Mouse (Mus musculus): Measurements from ENCODE around the gene 2010111I01Rik.
"Not testable (repeated sequence)": the region's sequence is repeated elsewhere in the genome, so short reads cannot be mapped to it uniquely, and the experiment has no call there.

The 2010111I01Rik gene

DNA sequence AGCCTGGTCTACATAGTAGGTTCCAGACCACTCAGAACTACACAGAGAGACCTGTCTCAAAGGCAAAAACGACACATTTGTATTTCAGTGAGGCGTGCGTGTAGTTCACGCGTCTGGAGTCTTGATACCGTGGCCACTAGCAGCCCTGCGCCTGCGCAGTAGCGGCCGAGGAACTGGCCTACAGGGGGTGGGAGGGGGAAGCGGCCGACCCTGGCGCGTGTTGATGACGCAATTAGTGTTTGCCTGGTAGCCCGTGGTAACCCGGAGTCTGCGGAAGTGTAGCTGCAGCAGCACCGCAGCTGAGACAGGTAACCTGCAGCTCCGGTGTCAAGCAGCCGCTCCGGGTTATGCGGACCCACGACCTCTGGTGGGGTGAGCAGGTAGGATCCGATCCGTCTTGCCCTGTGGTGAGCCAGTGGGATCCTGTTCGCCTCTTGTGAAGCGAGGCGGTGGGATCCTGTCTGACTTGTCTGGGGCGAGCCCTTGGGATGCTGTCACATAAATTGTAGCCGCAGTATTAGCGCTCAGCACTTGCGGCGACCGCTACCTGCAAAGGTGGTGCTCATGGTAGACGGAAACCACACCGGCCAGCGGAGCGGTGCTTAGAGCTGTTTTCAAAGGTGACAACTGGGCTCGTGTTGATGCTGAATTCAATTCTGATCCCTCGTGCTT is at the start of gene 2010111I01Rik:
Gene 2010111I01Rik, plus strand, starts transcription at position 254 of the 672 bp plus-strand sequence.
- peak; percentile 100 for DNase-seq

DNA sequence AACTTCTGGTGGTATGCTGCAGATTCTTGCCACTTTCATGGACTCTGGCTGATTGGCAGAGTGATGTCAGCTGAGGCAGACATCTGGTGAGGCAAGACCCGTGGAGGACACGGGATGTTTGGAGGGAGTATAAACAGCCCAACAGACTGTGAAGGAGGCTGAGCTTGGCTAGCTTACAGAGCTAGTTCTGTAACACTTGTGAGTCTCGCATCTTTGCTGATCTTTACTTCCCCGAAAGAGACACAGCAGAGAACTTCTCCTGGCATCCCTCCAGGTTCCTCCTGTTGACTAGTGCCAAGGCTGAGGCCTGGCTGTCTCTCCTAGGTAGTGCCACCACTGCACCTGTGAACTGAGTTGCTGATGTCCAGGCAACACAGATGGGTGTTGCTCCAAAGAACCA is 48.0 kb upstream of the 2010111I01Rik start:
- no peak for DNase-seq

DNA sequence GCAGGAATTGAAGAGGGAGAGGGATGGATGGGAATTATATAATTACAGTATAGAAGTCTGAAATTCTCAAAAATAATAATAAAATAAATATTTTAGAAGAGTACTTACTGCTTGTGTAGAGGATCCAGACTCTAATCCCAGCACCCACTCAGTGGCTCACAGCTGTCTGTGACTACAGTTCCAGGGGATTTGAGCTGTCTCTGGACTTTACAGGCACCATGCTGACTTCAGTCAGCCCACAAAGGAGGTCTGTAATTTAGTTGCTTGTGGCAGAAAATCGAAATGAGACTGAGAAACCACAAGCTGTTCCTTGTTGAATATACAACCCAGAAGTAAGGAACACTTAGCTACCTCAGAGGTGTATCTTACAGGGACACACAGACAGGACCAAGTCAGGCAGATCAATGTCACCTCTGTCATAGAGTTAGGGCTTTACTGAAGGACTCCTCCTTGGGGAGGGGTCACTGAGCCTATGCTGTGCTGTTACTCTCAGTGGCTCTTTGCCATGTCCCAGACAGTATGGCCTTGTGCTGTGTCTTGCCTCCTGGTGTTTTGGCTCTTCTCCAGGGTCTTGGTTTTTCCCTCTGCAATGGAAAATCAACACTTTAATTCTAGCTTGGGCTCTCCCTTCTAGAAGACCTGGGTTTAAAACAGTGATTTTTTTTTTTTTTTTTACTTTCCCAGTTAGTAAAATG is 47.1 kb upstream of the 2010111I01Rik start:
- DNase-seq: no peak

DNA sequence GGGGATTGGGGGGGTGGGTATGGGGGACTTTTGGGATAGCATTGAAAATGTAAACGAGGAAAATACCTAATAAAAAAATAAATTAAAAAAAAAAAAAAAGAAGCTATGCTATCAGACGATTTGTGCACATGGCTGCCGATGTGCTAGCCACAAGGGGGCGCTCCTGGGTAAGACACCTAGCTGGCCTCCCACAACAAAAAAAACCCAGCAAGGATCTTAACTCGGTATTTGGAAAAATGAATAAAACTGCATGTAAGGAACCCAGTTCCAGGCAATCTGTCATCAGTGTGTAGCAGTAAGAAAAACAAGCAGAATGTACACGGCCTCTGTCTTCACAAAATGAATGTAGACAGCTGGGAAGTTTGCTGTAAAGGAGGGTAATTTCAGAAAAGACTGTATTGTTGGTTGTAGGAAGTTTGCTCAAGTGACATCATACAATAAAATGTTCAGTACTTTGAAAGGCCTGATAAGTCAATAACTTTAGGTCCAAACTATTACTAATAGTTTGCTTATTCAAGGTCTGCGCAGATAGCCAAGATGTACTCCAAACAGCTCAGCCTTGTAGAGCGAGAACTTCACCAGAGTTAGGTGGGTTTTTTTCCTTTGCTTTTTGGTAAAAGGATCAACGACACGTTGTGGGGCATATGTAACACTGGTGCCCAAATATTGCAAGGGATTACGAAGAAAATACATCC is 44.9 kb upstream of the 2010111I01Rik start:
- DNase-seq: peak; percentile 93

DNA sequence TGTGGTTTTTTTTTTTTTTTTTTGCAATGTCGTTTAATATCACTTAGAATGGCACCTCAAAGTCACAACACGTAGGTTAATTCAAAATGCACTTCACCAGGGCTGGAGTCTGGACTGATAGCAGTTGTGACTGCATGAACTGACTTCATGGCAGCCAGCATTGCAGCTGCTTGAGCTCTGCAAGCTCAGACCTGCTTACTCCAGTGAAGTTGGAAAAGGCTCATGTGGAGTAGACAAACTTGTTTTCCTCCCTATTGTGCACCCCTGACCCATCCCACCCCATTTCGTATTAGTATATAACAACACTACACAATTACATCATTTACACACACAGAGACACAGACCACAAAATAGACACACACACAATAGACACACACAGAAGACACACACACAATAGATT is 42.0 kb upstream of the 2010111I01Rik start:
- DNase-seq: no peak

DNA sequence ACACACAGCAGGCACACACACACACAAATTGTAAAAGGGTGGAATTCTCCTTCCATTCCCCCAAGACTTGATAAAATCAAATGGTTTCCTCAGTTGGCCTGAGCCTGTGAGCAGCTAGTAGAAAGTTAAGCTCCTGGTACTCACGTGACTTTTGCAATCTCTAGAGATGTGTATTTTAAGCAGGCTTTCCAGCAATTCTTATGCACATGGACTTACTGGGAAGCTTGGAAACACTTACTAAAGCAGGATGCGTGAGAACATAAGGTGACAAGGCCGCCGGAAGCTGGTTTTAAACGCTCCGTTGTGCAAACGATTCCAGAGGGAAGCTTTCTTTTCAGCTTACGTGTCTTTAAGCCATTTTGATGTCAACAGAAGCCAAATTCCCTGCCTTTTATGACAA is 41.5 kb upstream of the 2010111I01Rik start:
- DNase-seq: no peak

DNA sequence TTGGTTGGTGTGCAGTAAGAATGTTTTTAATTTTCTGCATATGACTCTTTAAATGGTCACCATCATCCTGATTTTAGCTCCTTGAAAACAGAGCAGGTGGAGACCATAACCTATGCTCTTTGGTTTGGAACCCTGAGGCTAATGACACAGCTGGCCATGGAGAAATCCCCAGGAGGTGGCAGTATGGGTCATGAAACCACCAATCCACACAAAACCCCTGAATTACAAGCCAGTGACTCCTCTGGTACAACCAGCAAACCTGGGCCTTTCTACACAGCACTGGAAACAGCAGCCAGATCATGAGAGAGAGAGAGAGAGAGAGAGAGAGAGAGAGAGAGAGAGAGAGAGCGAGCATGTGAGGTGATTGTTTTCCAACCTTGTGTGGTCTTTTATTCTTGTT is 38.2 kb upstream of the 2010111I01Rik start:
- DNase-seq: peak; percentile 68

DNA sequence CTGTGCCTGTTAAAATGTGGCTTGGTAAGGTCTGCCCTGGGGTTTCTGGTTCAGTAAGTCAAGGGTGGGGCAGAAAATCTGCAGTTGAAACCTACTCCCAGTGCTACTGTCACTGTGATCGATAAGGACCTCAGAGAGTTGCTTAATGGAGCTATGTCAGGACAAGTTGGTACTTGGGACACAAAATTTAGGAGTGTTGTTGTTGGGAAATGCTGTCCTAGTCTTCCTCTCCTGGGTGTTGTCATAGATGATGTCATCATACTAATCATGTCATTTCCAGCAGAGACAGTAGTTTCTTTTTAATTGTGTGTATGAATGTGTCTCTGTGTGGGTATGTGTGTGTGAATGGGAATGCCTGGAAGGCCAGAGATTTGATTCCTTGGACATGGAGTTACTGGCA is 37.2 kb upstream of the 2010111I01Rik start:
- DNase-seq: no peak

DNA sequence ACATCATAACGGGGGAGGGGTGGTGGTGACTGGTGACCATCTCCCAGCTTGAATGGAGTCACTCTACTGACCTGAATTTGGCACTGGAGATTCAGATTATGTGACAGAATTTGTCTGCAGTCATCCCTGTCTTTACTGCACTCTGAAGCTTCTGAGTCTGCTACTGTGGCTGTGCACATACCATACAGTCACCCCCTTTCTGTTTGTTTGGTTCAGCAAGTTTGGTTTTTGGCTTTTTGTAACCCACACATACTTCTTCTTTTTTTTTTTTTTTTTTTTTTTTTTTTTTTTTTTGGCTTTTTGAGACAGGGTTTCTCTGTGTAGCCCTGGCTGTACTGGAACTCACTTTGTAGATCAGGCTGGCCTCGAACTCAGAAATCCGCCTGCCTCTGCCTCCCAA is 35.5 kb upstream of the 2010111I01Rik start:
- not testable (repeated sequence) for DNase-seq

DNA sequence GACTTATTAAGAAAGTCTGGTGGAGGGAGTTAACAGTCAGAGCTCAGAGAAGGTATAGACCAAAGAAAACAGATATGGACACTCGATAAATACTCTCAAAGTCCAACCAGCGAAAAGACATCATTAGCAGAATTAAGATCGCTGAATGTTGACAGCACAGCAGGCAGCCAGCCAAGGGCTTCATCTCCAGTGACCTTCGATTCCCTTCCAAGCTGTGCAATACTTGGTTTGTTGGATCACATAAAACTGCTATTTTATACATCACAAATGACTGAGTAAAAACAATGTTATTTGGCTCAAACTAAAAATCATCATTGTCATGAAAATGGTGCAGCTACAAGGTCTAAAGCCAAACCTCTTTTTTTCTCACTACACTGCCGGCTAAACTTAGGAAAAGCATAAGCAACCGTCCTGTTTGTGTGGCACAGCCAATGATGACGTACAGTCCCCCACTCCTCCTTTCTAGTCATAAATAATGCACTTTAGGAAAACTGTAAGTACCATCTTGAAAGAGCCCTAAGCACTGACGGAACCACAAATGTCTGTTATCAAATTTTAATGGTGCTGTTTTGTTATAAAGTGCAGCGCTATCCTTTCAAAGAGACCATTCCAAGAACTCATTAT is 34.8 kb upstream of the 2010111I01Rik start:
- DNase-seq: no peak

DNA sequence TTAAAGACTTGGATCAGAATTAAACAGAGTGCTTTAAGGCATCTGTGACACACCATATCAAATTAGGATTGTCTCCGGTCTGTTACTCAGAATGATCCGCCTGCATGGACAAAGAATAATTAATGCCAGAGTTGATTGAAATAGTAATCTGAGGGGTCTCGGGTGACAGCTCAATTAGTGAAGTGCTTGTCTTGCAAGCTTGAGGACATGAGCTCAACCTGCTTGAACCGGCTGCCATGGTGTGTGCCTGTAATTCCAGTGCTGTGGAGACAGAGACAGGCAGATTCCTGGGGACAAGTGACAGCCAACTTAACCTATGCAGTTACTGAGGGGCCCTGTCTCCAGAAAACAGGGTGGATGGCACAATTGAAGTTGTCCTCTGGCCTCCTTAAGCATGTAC is 32.2 kb upstream of the 2010111I01Rik start:
- no peak for DNase-seq

DNA sequence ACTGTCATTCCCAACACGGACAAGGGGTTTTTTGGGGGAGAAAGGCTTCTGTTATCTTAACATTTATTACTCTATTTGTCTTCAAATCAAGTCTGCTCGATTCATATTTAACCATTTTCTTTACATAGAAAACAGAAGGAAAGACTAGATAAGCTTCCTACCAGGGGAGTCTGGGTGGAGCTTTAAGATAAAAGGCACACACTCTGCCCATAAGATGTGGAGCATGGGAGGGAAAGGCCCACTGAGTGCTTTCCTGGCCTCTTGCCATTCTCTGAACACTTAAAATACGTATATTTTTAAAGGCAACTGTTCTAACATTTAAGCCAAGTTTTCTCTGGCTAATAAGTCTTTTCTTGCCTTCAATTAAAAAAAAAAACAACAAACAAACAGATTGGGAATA is 25.3 kb upstream of the 2010111I01Rik start:
- no peak for DNase-seq

DNA sequence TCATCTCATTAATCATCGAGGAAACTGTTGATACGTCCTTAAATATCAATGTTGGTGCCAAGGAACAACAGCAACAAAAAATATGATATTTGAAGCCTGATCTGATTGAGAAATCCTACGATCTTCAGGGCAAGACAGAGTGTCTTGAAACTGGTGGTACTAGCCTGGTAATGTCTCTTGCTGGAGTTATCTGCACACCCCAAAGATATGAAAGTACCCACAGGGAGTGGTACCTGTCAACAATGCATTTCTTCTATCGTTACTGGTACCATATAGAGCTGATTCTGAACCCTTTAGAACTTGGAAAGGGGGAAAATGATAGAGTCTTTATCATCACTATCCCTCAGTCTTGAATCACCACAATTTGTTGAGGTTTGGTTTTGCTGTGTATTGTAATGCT is 24.9 kb upstream of the 2010111I01Rik start:
- DNase-seq: no peak

DNA sequence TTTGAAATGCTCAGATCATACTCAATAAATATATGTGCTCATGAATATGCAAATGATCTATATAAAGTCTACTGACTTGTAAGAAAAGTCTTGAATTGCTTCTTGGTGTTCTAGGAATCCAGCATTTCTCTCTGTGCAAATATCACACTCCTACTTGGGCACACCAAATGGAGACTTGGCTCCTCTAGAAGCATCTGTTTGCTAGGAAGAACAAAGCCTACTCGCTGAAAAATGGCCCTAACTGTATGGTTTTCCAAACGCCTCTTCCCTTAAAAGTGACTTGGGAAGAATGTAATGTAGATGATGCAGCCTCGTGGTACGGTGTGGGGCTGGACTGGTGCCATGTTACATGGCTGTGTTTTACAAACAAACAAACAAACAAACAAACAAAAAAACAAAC is 24.0 kb upstream of the 2010111I01Rik start:
- no peak for DNase-seq

DNA sequence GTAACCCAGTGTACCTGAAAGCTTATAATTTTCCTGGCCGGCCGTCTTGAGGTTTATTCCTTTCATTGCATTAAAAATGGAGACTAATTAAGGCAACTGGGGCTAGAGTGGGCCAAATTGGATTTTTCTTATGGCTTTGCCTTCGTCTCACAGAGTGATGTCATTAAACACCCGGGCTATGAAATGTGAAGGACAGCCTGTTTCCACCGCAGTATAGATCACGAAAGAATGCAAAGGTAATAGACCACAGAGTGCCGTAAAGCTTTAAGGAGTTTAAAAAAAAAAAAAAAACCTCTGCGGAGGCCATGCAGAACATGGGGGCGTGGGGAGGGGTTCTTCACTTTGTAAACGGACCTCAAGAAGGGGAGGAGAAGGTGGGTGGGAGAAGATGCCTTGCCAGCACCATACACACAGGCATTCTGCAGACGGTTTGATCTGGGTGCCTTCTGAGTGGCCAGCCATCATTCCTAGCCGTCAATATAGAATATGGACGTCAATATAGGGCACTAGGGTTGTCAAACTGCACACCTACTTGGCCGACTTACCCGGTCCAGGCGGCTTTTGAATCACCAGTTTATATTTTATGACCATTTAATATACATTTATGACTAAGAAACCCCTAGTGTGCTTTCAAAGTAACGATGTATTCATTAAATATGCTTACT is 23.2 kb upstream of the 2010111I01Rik start:
- DNase-seq: no peak

DNA sequence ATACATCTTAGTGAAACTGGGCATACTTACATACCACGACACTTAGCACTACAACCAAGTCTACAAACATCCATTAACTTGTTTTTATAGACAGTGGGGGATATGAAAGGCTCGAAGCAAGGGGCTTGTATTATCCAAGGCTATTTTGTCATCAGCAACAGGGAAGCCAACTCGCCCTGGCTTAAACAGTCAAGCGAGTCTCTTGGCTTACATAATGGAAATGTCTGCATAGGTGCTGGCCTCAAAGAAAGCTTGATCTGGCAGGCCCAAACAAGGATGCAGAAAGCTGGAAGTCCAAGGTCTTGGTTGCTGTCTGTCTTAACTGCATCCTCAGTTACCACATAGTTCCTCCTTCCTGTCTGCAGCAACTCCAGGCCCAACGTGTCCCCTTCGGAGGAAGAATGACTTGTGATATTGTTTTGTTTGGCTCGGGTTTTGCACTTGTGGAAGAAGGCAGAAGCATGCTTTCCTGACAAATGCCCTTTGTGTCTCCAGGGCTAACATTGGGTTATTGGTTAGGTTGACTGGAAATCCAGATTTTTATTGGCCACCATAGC is 21.3 kb upstream of the 2010111I01Rik start:
- DNase-seq: no peak

DNA sequence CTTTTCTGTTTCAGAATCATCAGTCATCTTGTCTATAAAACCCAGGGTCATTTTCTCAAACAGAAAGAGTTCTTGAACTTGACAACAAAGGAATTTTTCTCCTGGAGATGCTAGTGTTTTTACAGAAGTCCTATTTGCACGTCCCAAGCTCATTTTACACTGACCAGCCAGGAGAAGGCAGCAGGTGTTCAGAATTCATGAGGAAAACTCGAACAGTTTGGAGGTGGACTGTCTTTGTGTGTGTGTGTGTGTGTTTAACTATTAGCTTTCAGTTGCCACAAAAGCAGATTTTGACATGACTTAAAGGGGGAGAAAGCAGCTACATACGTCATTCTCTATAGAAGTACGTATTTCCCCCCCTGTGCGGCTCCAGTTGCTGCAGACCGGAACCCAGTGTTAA is 20.6 kb upstream of the 2010111I01Rik start:
- DNase-seq: no peak

DNA sequence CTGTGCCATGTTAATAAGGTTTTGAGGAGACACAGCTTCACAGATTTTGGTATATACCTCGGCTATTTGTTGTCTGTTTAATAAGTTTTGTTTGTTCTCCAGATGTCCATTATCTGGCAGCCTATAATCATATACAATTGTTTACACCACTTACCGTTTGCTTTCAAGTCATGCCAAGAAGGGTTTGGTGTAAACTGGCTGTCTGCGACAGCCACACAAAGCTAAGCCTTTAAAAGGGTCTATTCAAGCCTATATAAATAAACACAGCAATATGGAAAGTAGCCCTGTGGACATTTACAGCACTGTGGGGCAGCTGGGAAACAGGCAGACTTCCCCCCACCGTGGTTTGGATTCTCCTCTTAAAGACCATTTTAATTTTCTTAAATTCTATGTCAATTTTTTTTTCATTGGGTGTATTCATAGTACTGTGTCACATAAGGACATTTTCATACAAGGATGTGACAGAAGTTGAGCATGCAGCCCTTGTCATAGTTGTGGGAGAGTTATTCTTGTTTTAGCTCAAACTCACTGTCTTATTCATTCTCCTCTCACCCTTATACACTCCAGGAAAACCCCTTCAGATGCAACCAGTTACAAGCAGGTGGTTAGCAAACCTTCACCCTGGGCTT is 15.0 kb upstream of the 2010111I01Rik start:
- no peak for DNase-seq

DNA sequence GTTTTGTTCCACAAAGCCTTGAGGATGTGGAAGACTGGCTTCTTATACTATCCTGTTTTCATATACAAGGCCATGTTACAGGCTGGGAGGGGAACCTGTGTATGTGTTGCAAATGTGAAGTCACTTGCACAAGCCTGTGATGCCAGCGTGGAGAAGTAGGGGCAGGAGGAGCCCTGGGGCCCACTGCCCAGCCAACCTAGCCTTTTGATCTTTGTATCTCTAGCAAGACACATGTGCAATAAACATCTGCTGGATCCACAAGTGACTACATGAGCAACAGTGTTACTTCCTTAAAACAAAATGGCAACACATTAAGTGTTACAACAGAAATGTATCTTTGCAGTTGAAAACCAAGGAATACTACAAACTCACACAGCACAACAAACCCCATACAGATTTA is 13.1 kb upstream of the 2010111I01Rik start:
- no peak for DNase-seq

DNA sequence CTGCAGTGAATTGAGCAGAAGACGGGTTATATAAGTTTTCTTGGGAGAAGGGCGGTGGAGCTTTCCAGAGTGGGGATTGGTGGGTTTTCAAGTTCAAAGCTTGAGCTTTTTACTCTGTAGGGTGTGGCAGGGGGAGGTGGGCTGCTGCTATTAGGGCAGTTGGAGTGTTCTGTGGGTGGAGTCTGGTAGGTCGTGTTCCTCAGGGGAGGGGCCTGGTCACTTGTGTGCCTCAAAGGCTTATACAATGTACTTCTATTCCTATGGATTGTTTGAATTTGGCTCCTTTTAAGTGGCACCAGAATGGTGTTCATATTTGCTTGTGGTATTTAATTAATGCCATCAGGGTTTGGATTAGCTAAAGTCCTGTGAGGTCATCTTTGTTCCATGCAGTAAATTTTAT is 12.6 kb upstream of the 2010111I01Rik start:
- DNase-seq: no peak

DNA sequence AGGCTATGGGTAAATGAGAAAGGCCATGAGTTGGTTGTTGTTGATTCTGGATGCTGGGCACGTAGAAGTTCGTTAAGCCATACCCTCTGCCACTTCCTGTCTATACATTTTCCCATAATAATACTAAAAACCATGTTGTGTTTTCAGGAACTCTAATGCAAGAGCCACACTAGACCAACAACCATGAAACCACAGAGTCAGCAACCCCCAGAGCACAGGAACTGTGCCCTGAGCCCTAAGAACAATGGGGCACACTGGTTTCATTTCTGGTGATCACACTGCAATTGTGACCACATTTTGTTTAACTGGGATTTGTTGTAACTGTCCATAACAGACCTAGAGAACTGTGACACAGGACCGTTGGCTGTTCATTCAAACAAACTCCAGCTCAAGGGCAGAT is 12.1 kb upstream of the 2010111I01Rik start:
- DNase-seq: no peak

DNA sequence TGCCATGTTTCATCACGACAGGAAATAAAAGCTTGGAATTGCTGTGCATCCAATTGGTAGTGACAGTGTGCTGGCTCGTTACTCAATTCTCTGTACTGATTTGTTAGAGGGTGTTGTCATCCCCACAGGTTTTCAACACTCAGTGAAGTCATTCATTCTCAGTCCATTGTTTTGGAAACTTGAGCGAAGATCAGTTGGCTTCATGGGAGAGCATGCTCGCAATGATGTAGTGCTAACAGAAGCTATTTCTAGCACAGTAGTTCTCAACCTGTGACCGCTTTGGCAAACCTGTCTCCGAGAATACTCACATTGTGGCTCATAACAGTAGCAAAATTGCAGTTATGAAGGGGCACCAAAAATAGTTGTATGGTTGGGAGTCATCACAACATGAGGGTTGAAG is 8.7 kb upstream of the 2010111I01Rik start:
- DNase-seq: no peak
